7 mouse cellular contexts compared by ENCODE assay signal in the genomic region with DNA sequence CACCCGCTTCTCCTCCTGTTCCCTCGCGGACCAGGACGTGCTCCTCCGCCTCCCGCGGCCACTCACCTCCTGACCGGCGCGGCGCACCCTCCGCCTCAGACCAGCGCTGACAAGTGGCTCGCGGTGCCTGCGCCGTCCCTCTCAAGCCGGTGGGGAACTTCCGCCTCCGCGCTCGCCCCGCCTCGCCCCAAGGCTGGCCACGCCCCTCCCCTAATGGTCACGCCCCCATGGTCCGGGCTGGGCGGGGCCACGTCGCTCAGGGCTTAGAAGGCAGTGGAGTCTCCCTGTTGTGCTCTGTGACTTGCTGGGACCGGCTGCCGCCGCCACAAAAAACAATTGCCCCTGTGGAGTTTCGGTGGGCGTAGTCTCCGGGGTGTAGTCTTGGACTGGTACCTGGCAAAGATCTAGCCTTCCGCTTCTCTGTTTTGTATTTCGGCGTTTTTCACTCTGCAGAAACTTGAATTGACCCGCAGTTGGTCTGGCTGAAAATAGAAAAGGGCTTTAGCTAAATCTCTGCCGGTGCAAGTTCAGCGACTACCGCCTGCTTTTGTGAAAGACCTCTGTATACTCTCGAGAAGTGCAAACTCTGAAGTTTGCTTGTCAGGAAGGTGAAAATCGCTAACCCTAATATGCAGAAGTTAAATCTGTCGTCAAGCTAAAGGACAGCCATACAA. TPM values are rescaled to one million over a fixed set of nuclear protein-coding genes. Genes with fewer than 3 reads are reported as not detected.
DNase-seq lines count a peak whose midpoint lies in the region; ATAC-seq and TF ChIP-seq lines count a peak whose summit lies in the region.

A gene (minus strand): TSS at position 177 of the 674 bp plus-strand sequence.

- H3K9me3 ChIP-seq in embryonic facial prominence, embryonic 11.5 days (replicated peaks; ENCODE audit: control insufficient read depth, low read length), result no peaks in the 10 kb centered on the region
- no peaks in the 10 kb centered on the region for H3K9me3 ChIP-seq in limb, embryonic 12.5 days
- no peaks in the 10 kb centered on the region for H3K9me3 ChIP-seq in midbrain, embryonic 15.5 days

- TF ChIP-seq POLR2A in kidney, adult 2 months (IDR thresholded peaks at IDR 0.05; ENCODE audit: low read depth, low read length), result peak; percentile 89
- TF ChIP-seq POLR2A in spleen, adult 2 months (IDR thresholded peaks at IDR 0.05; ENCODE audit: low read depth, low read length), result peak; percentile 93

- H3K36me3 ChIP-seq in embryonic facial prominence, embryonic 11.5 days (replicated peaks; ENCODE audit: control insufficient read depth, insufficient read depth, low read depth, low read length), result no peaks in the 10 kb centered on the region
- no peaks in the 10 kb centered on the region for H3K36me3 ChIP-seq in kidney, adult 2 months (ENCODE audit: control insufficient read depth, insufficient read depth, low read length)
- no peaks in the 10 kb centered on the region for H3K36me3 ChIP-seq in limb, embryonic 12.5 days
- no peaks in the 10 kb centered on the region for H3K36me3 ChIP-seq in midbrain, embryonic 15.5 days (replicated peaks)
- no peaks in the 10 kb centered on the region; the same call in 1 of the 2 replicates for H3K36me3 ChIP-seq in spleen, adult 2 months (ENCODE audit: control insufficient read depth, insufficient read depth, low read length)

- peak within 1 kb of the TSS; percentile 80 for H3K4me3 ChIP-seq in embryonic facial prominence, embryonic 11.5 days (ENCODE audit: low read depth, low read length)
- peak within 1 kb of the TSS; percentile 81 for H3K4me3 ChIP-seq in kidney, adult 2 months (ENCODE audit: insufficient read depth, low read depth, low read length)
- peak within 1 kb of the TSS; percentile 83 for H3K4me3 ChIP-seq in limb, embryonic 12.5 days (replicated peaks)
- peak within 1 kb of the TSS; percentile 94 for H3K4me3 ChIP-seq in midbrain, embryonic 15.5 days
- H3K4me3 ChIP-seq in spleen, adult 2 months (ENCODE audit: extremely low read depth, insufficient read depth, insufficient read length), result peak within 1 kb of the TSS; percentile 82

- H3K9ac ChIP-seq in embryonic facial prominence, embryonic 11.5 days (replicated peaks; ENCODE audit: low read length), result peak within 1 kb of the TSS; percentile 70
- H3K9ac ChIP-seq in limb, embryonic 12.5 days (replicated peaks), result peak within 1 kb of the TSS; percentile 75
- peak within 1 kb of the TSS; percentile 65 for H3K9ac ChIP-seq in midbrain, embryonic 15.5 days

- TF ChIP-seq CTCF in kidney, adult 2 months (conservative IDR thresholded peaks at IDR 0.05; ENCODE audit: insufficient read depth, insufficient read length, low read depth, low read length), result no peak
- no peak for TF ChIP-seq CTCF in spleen, adult 2 months (IDR thresholded peaks at IDR 0.05; ENCODE audit: extremely low read depth, insufficient read depth, insufficient read length, insufficient replicate concordance)

- peak; percentile 98 for ATAC-seq in embryonic facial prominence, embryonic 11.5 days (replicated peaks; ENCODE audit: insufficient number of reproducible peaks, low FRiP score, low TSS enrichment, low read depth)
- peak; percentile 98 for ATAC-seq in limb, embryonic 12.5 days (ENCODE audit: insufficient number of reproducible peaks, insufficient read depth, low FRiP score, low TSS enrichment, low read depth)
- peak; percentile 97 for ATAC-seq in midbrain, embryonic 15.5 days (replicated peaks)

- H3K4me2 ChIP-seq in embryonic facial prominence, embryonic 11.5 days (ENCODE audit: low read depth, low read length), result peak within 1 kb of the TSS; percentile 63
- peak within 1 kb of the TSS; percentile 88 for H3K4me2 ChIP-seq in limb, embryonic 12.5 days
- peak within 1 kb of the TSS; percentile 94 for H3K4me2 ChIP-seq in midbrain, embryonic 15.5 days

- WGBS in embryonic facial prominence, embryonic 11.5 days, result under 1% methylated on average over 40 of the region's 46 CpGs
- under 1% methylated on average over 45 of the region's 46 CpGs for WGBS in kidney, adult 2 months
- WGBS in limb, embryonic 12.5 days, result under 1% methylated on average over 44 of the region's 46 CpGs
- WGBS in midbrain, embryonic 15.5 days, result under 1% methylated on average over 44 of the region's 46 CpGs
- WGBS in spleen, adult 2 months, result 1% methylated on average over 44 of the region's 46 CpGs

- DNase-seq in adrenal gland, postnatal 14 days, result peak; percentile 98
- peak; percentile 95 for DNase-seq in embryonic facial prominence, embryonic 11.5 days (ENCODE audit: low spot score)
- DNase-seq in heart, adult 11 months, result peak; percentile 100
- DNase-seq in kidney, adult 2 months, result peak; percentile 97
- peak; percentile 78 to 93 for DNase-seq in spleen, adult 2 months (ENCODE audit: low read depth in 1 of 2, low spot score in 2 of 2)

- H3K27ac ChIP-seq in embryonic facial prominence, embryonic 11.5 days (replicated peaks; ENCODE audit: low read depth, low read length), result peak within 1 kb of the TSS; percentile 16; the same call in 1 of the 2 replicates
- peak within 1 kb of the TSS; percentile 91 for H3K27ac ChIP-seq in kidney, adult 2 months (ENCODE audit: insufficient read depth, low read depth, low read length)
- peak within 1 kb of the TSS; percentile 59 for H3K27ac ChIP-seq in limb, embryonic 12.5 days
- H3K27ac ChIP-seq in midbrain, embryonic 15.5 days, result peak within 1 kb of the TSS; percentile 67
- peak within 1 kb of the TSS; percentile 83 for H3K27ac ChIP-seq in spleen, adult 2 months (ENCODE audit: insufficient read depth, low read length)

- H3K27me3 ChIP-seq in embryonic facial prominence, embryonic 11.5 days (ENCODE audit: control insufficient read depth, insufficient read depth, low read length), result no peaks in the 10 kb centered on the region
- H3K27me3 ChIP-seq in kidney, adult 2 months (replicated peaks; ENCODE audit: control insufficient read depth, insufficient read depth, low read length), result no peaks in the 10 kb centered on the region; the same call in 1 of the 2 replicates
- H3K27me3 ChIP-seq in limb, embryonic 12.5 days, result peaks cover 11% of the 10 kb centered on the region
- 0 out of 2 replicates have a peak, but pooled peaks cover 7% of the 10 kb centered on the region for H3K27me3 ChIP-seq in midbrain, embryonic 15.5 days (replicated peaks)
- H3K27me3 ChIP-seq in spleen, adult 2 months (ENCODE audit: control insufficient read depth, insufficient read depth, low read length), result no peaks in the 10 kb centered on the region

- no peaks in the 10 kb centered on the region for H3K4me1 ChIP-seq in embryonic facial prominence, embryonic 11.5 days (ENCODE audit: control insufficient read depth, insufficient read depth, low read length)
- peaks cover 9% of the 10 kb centered on the region; the same call in 1 of the 2 replicates for H3K4me1 ChIP-seq in kidney, adult 2 months (ENCODE audit: control insufficient read depth, insufficient read depth, low read length)
- H3K4me1 ChIP-seq in limb, embryonic 12.5 days (replicated peaks), result 0 out of 2 replicates have a peak, but pooled peaks cover 11% of the 10 kb centered on the region
- H3K4me1 ChIP-seq in midbrain, embryonic 15.5 days, result peaks cover 11% of the 10 kb centered on the region
- no peaks in the 10 kb centered on the region; the same call in 1 of the 2 replicates for H3K4me1 ChIP-seq in spleen, adult 2 months (ENCODE audit: control insufficient read depth, insufficient read depth, insufficient read length)

RNA-seq across cellular contexts. Expression of the gene that starts here (rescaled TPM):
- total RNA-seq in adrenal gland, postnatal 14 days (2021), result 58.7 and 62.7 TPM in 2 replicates
- 19.6 TPM in 2 replicates for polyA plus RNA-seq in embryonic facial prominence, embryonic 11.5 days (2014; fragmentation: Nextera tagmentation; extraction: Ambion mirVana)
- 62.6 and 64.5 TPM in 2 replicates for polyA plus RNA-seq in kidney, adult 2 months (2012; rRNA removed)
- polyA plus RNA-seq in limb, embryonic 12.5 days (2016; fragmentation: Nextera tagmentation; extraction: Ambion mirVana), result 12.1 and 14.2 TPM in 2 replicates
- 12.7 and 14.1 TPM in 2 replicates for polyA plus RNA-seq in midbrain, embryonic 15.5 days (2015; fragmentation: Nextera tagmentation; extraction: Ambion mirVana)
- 27.4 and 31.1 TPM in 2 replicates for polyA plus RNA-seq in spleen, adult 2 months (2012; rRNA removed)

Comparison
In these comparisons a context has a peak if more than half of its experiments do, and no peak if none do; other contexts are left out.
1. Peak in every context shown above with its lines: DNase-seq, ATAC-seq, H3K4me3 ChIP-seq and H3K27ac ChIP-seq.
2. H3K27ac ChIP-seq: peak in every context shown above with its lines; median percentile 91 in kidney, adult 2 months; 83 in spleen, adult 2 months; 67 in midbrain, embryonic 15.5 days; 59 in limb, embryonic 12.5 days; 16 in embryonic facial prominence, embryonic 11.5 days.